Mouse (Mus musculus) heart, adult 11 months (tissue): Measurements from ENCODE around the gene Ugt1a9.

Experiments used
- DNase-seq: peaks from one replicate; pipeline ENCODE4 v3.0.0; 2022

The Ugt1a9 gene

GRCm38 (mm10) chr1:88240072-88240471 lies 169.5 kb downstream of the Ugt1a9 start:
- DNase-seq = no peak

GRCm38 (mm10) chr1:88240579-88240978 lies 170.0 kb downstream of the Ugt1a9 start:
- DNase-seq = peak; percentile 95

GRCm38 (mm10) chr1:88243861-88244260 lies 173.3 kb downstream of the Ugt1a9 start:
- no peak for DNase-seq

GRCm38 (mm10) chr1:88245881-88246280 lies 175.3 kb downstream of the Ugt1a9 start:
- no peak for DNase-seq

- no peak for DNase-seq
Observed at GRCm38 (mm10) chr1:88246386-88246785, 175.8 kb downstream of the Ugt1a9 start.

- DNase-seq = no peak
Observed at GRCm38 (mm10) chr1:88247660-88248059, 177.1 kb downstream of the Ugt1a9 start.

GRCm38 (mm10) chr1:88248658-88249057 lies 178.1 kb downstream of the Ugt1a9 start:
- no peak for DNase-seq

GRCm38 (mm10) chr1:88249596-88249995 lies 179.0 kb downstream of the Ugt1a9 start:
- peak; percentile 94 for DNase-seq

- DNase-seq = peak; percentile 94
Observed at GRCm38 (mm10) chr1:88250023-88250422, 179.4 kb downstream of the Ugt1a9 start.

- DNase-seq = no peak
Observed at GRCm38 (mm10) chr1:88253106-88253505, 182.5 kb downstream of the Ugt1a9 start.

GRCm38 (mm10) chr1:88253540-88253939 lies 182.9 kb downstream of the Ugt1a9 start:
- no peak for DNase-seq

GRCm38 (mm10) chr1:88254793-88255465 lies 184.3 kb downstream of the Ugt1a9 start:
- DNase-seq = peak; percentile 97

GRCm38 (mm10) chr1:88255466-88255857 lies 184.9 kb downstream of the Ugt1a9 start:
- DNase-seq = peak; percentile 96

GRCm38 (mm10) chr1:88255989-88256754 lies 185.6 kb downstream of the Ugt1a9 start:
- DNase-seq = peak; percentile 96

- DNase-seq = peak; percentile 96
Observed at GRCm38 (mm10) chr1:88256886-88257663, 186.5 kb downstream of the Ugt1a9 start.

GRCm38 (mm10) chr1:88257681-88258080 lies 187.1 kb downstream of the Ugt1a9 start:
- DNase-seq = no peak

GRCm38 (mm10) chr1:88258361-88258760 lies 187.8 kb downstream of the Ugt1a9 start:
- no peak for DNase-seq

GRCm38 (mm10) chr1:88258881-88259642 lies 188.5 kb downstream of the Ugt1a9 start:
- DNase-seq = peak; percentile 97

- DNase-seq = peak; percentile 96
Observed at GRCm38 (mm10) chr1:88259643-88260024, 189.0 kb downstream of the Ugt1a9 start.

GRCm38 (mm10) chr1:88260114-88260513 lies 189.5 kb downstream of the Ugt1a9 start:
- DNase-seq = peak; percentile 97

GRCm38 (mm10) chr1:88260604-88261377 lies 190.2 kb downstream of the Ugt1a9 start:
- DNase-seq = no peak

- no peak for DNase-seq
Observed at GRCm38 (mm10) chr1:88261706-88262105, 191.1 kb downstream of the Ugt1a9 start.
